Mouse (Mus musculus) spleen, postnatal 36 days (tissue): ENCODE results near the gene P2ry1.

Experiments used
- DNase-seq, 2 experiments: peaks; one replicate each; pipeline ENCODE4 v3.0.0; 2022; ENCODE audit warnings: low spot score in 2 of 2, mixed read lengths in 1 of 2

P2ry1 gene

GRCm38 (mm10) chr3:61002587-61003501 is at the start of gene P2ry1:
P2ry1 (plus strand) TSS chr3:61002795.
- DNase-seq: peak; percentile 68 to 75

- DNase-seq: no peak
These were observed 49.3 kb upstream of the P2ry1 start for GRCm38 (mm10) chr3:60953199-60953736.

- no peak for DNase-seq
These were observed 48.5 kb upstream of the P2ry1 start for GRCm38 (mm10) chr3:60954073-60954472.

GRCm38 (mm10) chr3:60958769-60959168 is 43.8 kb upstream of the P2ry1 start:
- no peak for DNase-seq

- no peak for DNase-seq
These were observed 37.5 kb upstream of the P2ry1 start for GRCm38 (mm10) chr3:60965137-60965536.

GRCm38 (mm10) chr3:60974944-60975343 is 27.7 kb upstream of the P2ry1 start:
- no peak for DNase-seq

- DNase-seq: no peak
These were observed 20.5 kb upstream of the P2ry1 start for GRCm38 (mm10) chr3:60982109-60982508.

GRCm38 (mm10) chr3:60998064-60998463 is 4.5 kb upstream of the P2ry1 start:
- DNase-seq: no peak

GRCm38 (mm10) chr3:60999715-61000114 is 2.9 kb upstream of the P2ry1 start:
- DNase-seq: no peak

- no peak for DNase-seq
These were observed 1.8 kb upstream of the P2ry1 start for GRCm38 (mm10) chr3:61000747-61001146.

GRCm38 (mm10) chr3:61001852-61002586 is 576 bp upstream of the P2ry1 start:
- DNase-seq: peak in 1 of 2 experiments; percentile 2

GRCm38 (mm10) chr3:61004611-61005010 is 2.0 kb downstream of the P2ry1 start:
- no peak for DNase-seq

- DNase-seq: no peak
These were observed 9.1 kb downstream of the P2ry1 start for GRCm38 (mm10) chr3:61011660-61012059.

GRCm38 (mm10) chr3:61012550-61012949 is 10.0 kb downstream of the P2ry1 start:
- no peak for DNase-seq

GRCm38 (mm10) chr3:61016733-61017132 is 14.1 kb downstream of the P2ry1 start:
- no peak for DNase-seq

- no peak for DNase-seq
These were observed 29.5 kb downstream of the P2ry1 start for GRCm38 (mm10) chr3:61032100-61032499.

GRCm38 (mm10) chr3:61035633-61036032 is 33.0 kb downstream of the P2ry1 start:
- no peak for DNase-seq

GRCm38 (mm10) chr3:61039916-61040315 is 37.3 kb downstream of the P2ry1 start:
- DNase-seq: no peak

GRCm38 (mm10) chr3:61049976-61050672 is 47.5 kb downstream of the P2ry1 start:
- no peak for DNase-seq
